In genomic region chr19:59837138-59837537, GRCm38 (mm10) we compare ENCODE assay signal across 19 mouse cellular contexts.
"Had no signal": no experiment of that assay in that cellular context is flagged by ENCODE, and none has a peak within 500 bp of the region (broad histone marks: within the 10 kb centered on the region; RNA-seq: fewer than 3 reads in every experiment).

No protein-coding gene starts in this region.

- H3K4me2 ChIP-seq: liver, embryonic 13.5 days; midbrain, embryonic 12.5 days; midbrain, embryonic 15.5 days; neural tube, embryonic 12.5 days; neural tube, embryonic 15.5 days; stomach, embryonic 15.5 days had no signal

- H3K9me3 ChIP-seq: liver, embryonic 13.5 days; midbrain, embryonic 12.5 days; midbrain, embryonic 15.5 days; neural tube, embryonic 12.5 days; neural tube, embryonic 15.5 days; stomach, embryonic 15.5 days had no signal

- H3K4me1 ChIP-seq: liver, embryonic 13.5 days; midbrain, embryonic 12.5 days; midbrain, embryonic 15.5 days; neural tube, embryonic 12.5 days; neural tube, embryonic 15.5 days; stomach, embryonic 15.5 days had no signal

- H3K27ac ChIP-seq: left cerebral cortex, adult 2 months; liver, embryonic 13.5 days; midbrain, embryonic 12.5 days; midbrain, embryonic 15.5 days; neural tube, embryonic 12.5 days; neural tube, embryonic 15.5 days; stomach, embryonic 15.5 days had no signal

- H3K27me3 ChIP-seq: liver, embryonic 13.5 days; midbrain, embryonic 12.5 days; midbrain, embryonic 15.5 days; neural tube, embryonic 12.5 days; neural tube, embryonic 15.5 days; stomach, embryonic 15.5 days had no signal

- H3K36me3 ChIP-seq: liver, embryonic 13.5 days; midbrain, embryonic 12.5 days; midbrain, embryonic 15.5 days; neural tube, embryonic 12.5 days; neural tube, embryonic 15.5 days; stomach, embryonic 15.5 days had no signal

- H3K9ac ChIP-seq: liver, embryonic 13.5 days; midbrain, embryonic 12.5 days; midbrain, embryonic 15.5 days; neural tube, embryonic 12.5 days; neural tube, embryonic 15.5 days; stomach, embryonic 15.5 days had no signal

- ATAC-seq: midbrain, embryonic 15.5 days had no signal

- H3K4me3 ChIP-seq: left cerebral cortex, adult 2 months; liver, embryonic 13.5 days; midbrain, embryonic 12.5 days; midbrain, embryonic 15.5 days; neural tube, embryonic 12.5 days; neural tube, embryonic 15.5 days; stomach, embryonic 15.5 days had no signal

- DNase-seq: kidney, adult 18-20 months; kidney, adult 9 months; kidney, postnatal 14 days; kidney, postnatal 4 days; liver, embryonic 13.5 days; lung, adult 2 months; lung, postnatal 14 days; lung, postnatal 4 days; right cerebral cortex, adult 18-20 months; right cerebral cortex, postnatal 14 days; spleen, adult 18-20 months; thymus, adult 18-20 months; thymus, postnatal 36 days had no signal
